8 mouse cellular contexts compared by ENCODE assay signal in the genomic region with DNA sequence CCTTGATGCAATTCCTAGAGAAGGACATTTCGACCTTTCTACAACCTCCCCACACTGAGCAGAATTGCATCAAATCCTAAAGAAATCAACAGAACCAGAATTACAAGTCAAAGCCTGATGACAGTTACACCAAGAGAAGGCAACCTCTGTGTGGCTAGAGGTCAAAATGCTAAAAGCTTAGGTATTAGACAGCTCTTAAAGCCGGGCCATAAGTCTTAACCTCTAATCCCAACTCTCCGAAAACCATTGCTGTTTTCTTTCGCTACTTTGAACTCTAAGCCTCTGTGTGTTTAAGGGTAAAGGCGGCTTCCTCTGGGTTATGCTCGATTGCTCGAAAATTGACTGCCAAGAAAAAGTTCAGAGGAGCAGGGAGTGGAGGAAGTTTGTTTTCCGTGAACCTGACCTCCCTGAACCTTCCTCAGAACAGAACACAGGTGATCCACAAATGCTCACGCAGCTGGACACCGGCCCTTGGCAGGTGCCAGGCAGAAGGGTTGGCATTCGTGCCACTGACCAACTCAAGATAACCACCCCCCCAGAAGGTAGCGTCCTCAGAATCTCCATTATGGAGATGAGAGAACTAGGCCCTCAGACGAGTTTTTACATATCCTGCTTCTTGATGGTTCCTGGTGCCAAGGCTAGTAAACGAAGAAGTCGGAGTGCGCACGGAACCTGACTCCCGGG. TPM values are rescaled to one million over a fixed set of nuclear protein-coding genes. Genes with fewer than 3 reads are reported as not detected.
A peak's percentile ranks its signal among the peaks of the same experiment; 100 is the strongest.
DNase-seq lines count a peak whose midpoint lies in the region; ATAC-seq and TF ChIP-seq lines count a peak whose summit lies in the region.

No protein-coding gene starts in this region.

- ATAC-seq in midbrain, postnatal 0 days (ENCODE audit: low FRiP score): peak; percentile 6; the same call in 1 of the 2 replicates

- TF ChIP-seq EP300 in heart, adult 2 months (IDR thresholded peaks at IDR 0.05; ENCODE audit: insufficient read depth, low read depth, low read length): no peak

- no peaks in the 10 kb centered on the region; the same call in 1 of the 2 replicates for H3K9me3 ChIP-seq in erythroblast, embryonic 14.5 days (ENCODE audit: control insufficient read depth, low read length)
- H3K9me3 ChIP-seq in midbrain, postnatal 0 days (ENCODE audit: low read length): no peaks in the 10 kb centered on the region

- H3K79me2 ChIP-seq in heart, adult 2 months (replicated peaks; ENCODE audit: control insufficient read depth, insufficient read depth, low read length): peaks cover 4% of the 10 kb centered on the region

- H3K27me3 ChIP-seq in heart, adult 2 months (ENCODE audit: control insufficient read depth, insufficient read depth, low read length): no peaks in the 10 kb centered on the region
- H3K27me3 ChIP-seq in erythroblast, embryonic 14.5 days (ENCODE audit: control insufficient read depth): no peaks in the 10 kb centered on the region
- no peaks in the 10 kb centered on the region for H3K27me3 ChIP-seq in midbrain, postnatal 0 days (ENCODE audit: insufficient read depth, low read length)

- intact Hi-C loops in heart, adult 2 months (cut with DNase I): loop anchor here (5.0 to 10.0 kb wide), 4 partner anchors 367 to 855 kb away; a partner anchor contains a TSS
- intact Hi-C loops in left cerebral cortex, postnatal 14 days (cut with DNase I): no loop called here

- peak overlapping the region; percentile 92 for H3K9ac ChIP-seq in heart, adult 2 months (ENCODE audit: low read depth, low read length)
- H3K9ac ChIP-seq in midbrain, postnatal 0 days (replicated peaks; ENCODE audit: low read length, poor library complexity, severe bottlenecking): peak overlapping the region; percentile 56

- peak overlapping the region; percentile 40 for H3K4me2 ChIP-seq in midbrain, postnatal 0 days (ENCODE audit: low read depth, low read length, poor library complexity, severe bottlenecking)

- no peak for TF ChIP-seq CTCF in heart, adult 2 months (IDR thresholded peaks at IDR 0.05)
- TF ChIP-seq CTCF in midbrain, postnatal 0 days (IDR thresholded peaks at IDR 0.05): no peak

- H3K4me1 ChIP-seq in heart, adult 2 months (ENCODE audit: control insufficient read depth, insufficient read depth, low read length): peaks cover 4% of the 10 kb centered on the region
- H3K4me1 ChIP-seq in erythroblast, embryonic 14.5 days (ENCODE audit: control insufficient read depth): peaks cover 19% of the 10 kb centered on the region
- no peaks in the 10 kb centered on the region for H3K4me1 ChIP-seq in midbrain, postnatal 0 days (ENCODE audit: insufficient read depth, low read length)

- H3K4me3 ChIP-seq in heart, adult 2 months: peak overlapping the region; percentile 71
- H3K4me3 ChIP-seq in erythroblast, embryonic 14.5 days (replicated peaks): peak overlapping the region; percentile 84
- peak overlapping the region; percentile 59 for H3K4me3 ChIP-seq in midbrain, postnatal 0 days (ENCODE audit: low read depth, low read length)

- peaks cover 4% of the 10 kb centered on the region; the same call in 1 of the 2 replicates for H3K36me3 ChIP-seq in heart, adult 2 months (ENCODE audit: control insufficient read depth, insufficient read depth, low read length)
- H3K36me3 ChIP-seq in erythroblast, embryonic 14.5 days (ENCODE audit: control insufficient read depth): peaks cover 3% of the 10 kb centered on the region
- no peaks in the 10 kb centered on the region for H3K36me3 ChIP-seq in midbrain, postnatal 0 days (ENCODE audit: insufficient read depth, low read length)

- peak overlapping the region; percentile 93 for H3K27ac ChIP-seq in heart, adult 2 months
- H3K27ac ChIP-seq in midbrain, postnatal 0 days (ENCODE audit: low read depth, low read length): peak overlapping the region; percentile 80; the same call in 1 of the 2 replicates

- no peak for TF ChIP-seq POLR2A in heart, adult 2 months (IDR thresholded peaks at IDR 0.05; ENCODE audit: insufficient read depth, low read depth, low read length)

- 19% methylated on average over 18 of the region's 18 CpGs for WGBS in heart, adult 2 months
- 23% methylated on average over 18 of the region's 18 CpGs for WGBS in midbrain, postnatal 0 days

- no peak for DNase-seq in heart, adult 2 months
- DNase-seq in heart, adult 18-20 months: no peak
- DNase-seq in 3T3-L1 (ENCODE audit: low read depth, low spot score): peak; percentile 15
- DNase-seq in kidney, postnatal 14 days: peak; percentile 35
- DNase-seq in midbrain, postnatal 0 days (ENCODE audit: low spot score): no peak
- no peak for DNase-seq in left cerebral cortex, postnatal 14 days (ENCODE audit: low spot score in 2 of 2)
- no peak for DNase-seq in frontal cortex, postnatal 25 days (ENCODE audit: low spot score in 2 of 2)

RNA-seq across cellular contexts. Expression of a gene that starts 0.9 kb away (rescaled TPM):
- total RNA-seq in heart, adult 2 months (2021): 1,000 to 10,000 TPM in 1 of 2 experiments, 100 to 1,000 TPM in 1; 973 to 1,220 TPM
- polyA plus RNA-seq in heart, adult 2 months (2012; rRNA removed): 465 and 602 TPM in 2 replicates
- 1,000 to 10,000 TPM; 1,160 to 1,223 TPM for total RNA-seq in heart, adult 18-20 months (2021)
- 0.64 and 0.74 TPM in 2 replicates for polyA plus RNA-seq in erythroblast, embryonic 14.5 days (2012)
- total RNA-seq in midbrain, postnatal 0 days (2014; rRNA removed): 156 and 178 TPM in 2 replicates
- polyA plus RNA-seq in midbrain, postnatal 0 days (2015; fragmentation: Nextera tagmentation; extraction: Ambion mirVana): 179 and 195 TPM in 2 replicates
- total RNA-seq in left cerebral cortex, postnatal 14 days (2021): 100 to 1,000 TPM; 290 to 305 TPM

Comparison
In these comparisons a context has a peak if more than half of its experiments do, and no peak if none do; other contexts are left out.
1. DNase-seq: peak in 3T3-L1 (single experiment) and kidney, postnatal 14 days (single experiment); none in heart, adult 2 months (0 of 2), heart, adult 18-20 months (0 of 2), midbrain, postnatal 0 days (single experiment), left cerebral cortex, postnatal 14 days (0 of 2) and frontal cortex, postnatal 25 days (0 of 2).
2. Peak in every context shown above with its lines, with median percentiles within 50 percentile points of each other: H3K4me3 ChIP-seq.